Mouse (Mus musculus): ENCODE measurements around the gene Spem2.
A peak's percentile ranks its signal among the peaks of the same experiment; 100 is the strongest.

Spem2 gene

GRCm38 (mm10) chr11:69797924-69798323 lies 20.3 kb downstream of the Spem2 start:
- DNase-seq = no peak

GRCm38 (mm10) chr11:69795983-69796435 lies 22.3 kb downstream of the Spem2 start:
- peak; percentile 35 for DNase-seq

GRCm38 (mm10) chr11:69795168-69795982 lies 22.9 kb downstream of the Spem2 start, which contains the start of gene Chrnb1:
TSS of gene Chrnb1 (minus strand) at chr11:69795943.
- peak; percentile 98 for DNase-seq

GRCm38 (mm10) chr11:69793429-69793828 lies 24.8 kb downstream of the Spem2 start:
- DNase-seq = no peak

- no peak for DNase-seq
Measured at GRCm38 (mm10) chr11:69791420-69791819, 26.8 kb downstream of the Spem2 start.

GRCm38 (mm10) chr11:69789431-69789830 lies 28.8 kb downstream of the Spem2 start:
- no peak for DNase-seq

- DNase-seq = no peak
Measured at GRCm38 (mm10) chr11:69787306-69787705, 31.0 kb downstream of the Spem2 start.

- DNase-seq = no peak
Measured at GRCm38 (mm10) chr11:69784793-69785272, 33.4 kb downstream of the Spem2 start.

GRCm38 (mm10) chr11:69781828-69782227 lies 36.4 kb downstream of the Spem2 start:
- no peak for DNase-seq

GRCm38 (mm10) chr11:69778985-69779384 lies 39.3 kb downstream of the Spem2 start:
- no peak for DNase-seq

- DNase-seq = no peak
Measured at GRCm38 (mm10) chr11:69778258-69778982, 39.8 kb downstream of the Spem2 start.

- DNase-seq = no peak
Measured at GRCm38 (mm10) chr11:69777504-69778257, 40.6 kb downstream of the Spem2 start.

- no peak for DNase-seq
Measured at GRCm38 (mm10) chr11:69776488-69776887, 41.8 kb downstream of the Spem2 start.

- DNase-seq = peak; percentile 29
Measured at GRCm38 (mm10) chr11:69775716-69776115, 42.5 kb downstream of the Spem2 start.

- peak; percentile 24 for DNase-seq
Measured at GRCm38 (mm10) chr11:69774961-69775360, 43.3 kb downstream of the Spem2 start.

GRCm38 (mm10) chr11:69767625-69767909 lies 50.7 kb downstream of the Spem2 start:
- no peak for DNase-seq

- DNase-seq = peak; percentile 19
Measured at GRCm38 (mm10) chr11:69766872-69767624, 51.2 kb downstream of the Spem2 start.
